Mouse (Mus musculus) megakaryocyte-erythroid progenitor cell, adult 5-6 weeks (primary cell): Measurements from ENCODE around the gene Cep63. TPM values are rescaled to one million over a fixed set of nuclear protein-coding genes. Genes with fewer than 3 reads are reported as not detected.

ENCODE experiments used
- ATAC-seq: replicated peaks from 2 replicates; pipeline ENCODE4 v1.8.0; 2016; ENCODE audit warnings: mild to moderate bottlenecking, inconsistent platforms; ENCODE audit not compliant: severe bottlenecking, poor library complexity, low FRiP score, low TSS enrichment
- total RNA-seq, 2 experiments: library from RNA; stranded (forward) in 1 of 2; stranded (reverse) in 1 of 2; fragments of 200-1000, 215-1000 nt in 1 of 2; fragments of >200 nt in 1 of 2; fragmentation: Nextera tagmentation in 1 of 2; gene quantifications; 2 replicates each; pipeline ENCODE4 v1.2.3; 2014 to 2017

Gene Cep63
- total RNA-seq, 2 experiments from 2014 or later: 38.6 to 63.8 TPM

- peak; percentile 82 for ATAC-seq
Observed at GRCm38 (mm10) chr9:102632923-102633537, 6.7 kb upstream of the Cep63 start.

- no peak for ATAC-seq
Observed at GRCm38 (mm10) chr9:102632173-102632572, 5.8 kb upstream of the Cep63 start.

- ATAC-seq: no peak
Observed at GRCm38 (mm10) chr9:102631589-102632147, 5.3 kb upstream of the Cep63 start.

- no peak for ATAC-seq
Observed at GRCm38 (mm10) chr9:102629052-102629451, 2.7 kb upstream of the Cep63 start.

GRCm38 (mm10) chr9:102627442-102627841, 1.1 kb upstream of the Cep63 start:
- ATAC-seq: no peak

GRCm38 (mm10) chr9:102626839-102627225, 498 bp upstream of the Cep63 start:
- peak; percentile 0; the same call in 1 of the 2 replicates for ATAC-seq

GRCm38 (mm10) chr9:102625401-102625982, 842 bp downstream of the Cep63 start:
- 0 out of 2 replicates have a peak, but pooled peaks have one; percentile 5 for ATAC-seq

- ATAC-seq: no peak
Observed at GRCm38 (mm10) chr9:102623581-102623980, 2.8 kb downstream of the Cep63 start.

- ATAC-seq: no peak
Observed at GRCm38 (mm10) chr9:102622876-102623275, 3.5 kb downstream of the Cep63 start.

- 0 out of 2 replicates have a peak, but pooled peaks have one; percentile 30 for ATAC-seq
Observed at GRCm38 (mm10) chr9:102622192-102622857, 4.0 kb downstream of the Cep63 start.

- ATAC-seq: no peak
Observed at GRCm38 (mm10) chr9:102621385-102621784, 4.9 kb downstream of the Cep63 start.

- ATAC-seq: no peak
Observed at GRCm38 (mm10) chr9:102616267-102616666, 10.1 kb downstream of the Cep63 start.

- ATAC-seq: no peak
Observed at GRCm38 (mm10) chr9:102615071-102615470, 11.3 kb downstream of the Cep63 start.

GRCm38 (mm10) chr9:102609221-102609620, 17.1 kb downstream of the Cep63 start:
- no peak for ATAC-seq

- ATAC-seq: no peak
Observed at GRCm38 (mm10) chr9:102607471-102607870, 18.9 kb downstream of the Cep63 start.

GRCm38 (mm10) chr9:102605162-102605561, 21.2 kb downstream of the Cep63 start:
- ATAC-seq: no peak

- ATAC-seq: no peak
Observed at GRCm38 (mm10) chr9:102601666-102602065, 24.7 kb downstream of the Cep63 start.

- ATAC-seq: no peak
Observed at GRCm38 (mm10) chr9:102601187-102601586, 25.1 kb downstream of the Cep63 start.

- ATAC-seq: no peak
Observed at GRCm38 (mm10) chr9:102595662-102596436, 30.5 kb downstream of the Cep63 start.
